Mouse (Mus musculus) inflammation-experienced regulatory T-cells, adult 6 months (primary cell): Measurements from ENCODE around the gene Sebox. TPM values are rescaled to one million over a fixed set of nuclear protein-coding genes. Genes with fewer than 3 reads are reported as not detected.
A peak's percentile ranks its signal among the peaks of the same experiment; 100 is the strongest.
"Not testable (repeated sequence)": the region's sequence is repeated elsewhere in the genome, so short reads cannot be mapped to it uniquely, and the experiment has no call there.

Experiments used
- ATAC-seq: one replicate; pipeline ENCODE4 v1.8.0; 2017
- polyA plus RNA-seq, 3 experiments: library from polyadenylated mRNA; unstranded; fragments of 100-300 nt; shearing (Covaris generic); gene quantifications; one replicate each; pipeline ENCODE4 v1.2.1; 2017

Sebox gene
- polyA plus RNA-seq, 3 experiments from 2014 or later = not detected

- peak; percentile 97 for ATAC-seq
These were observed 5.4 kb upstream of the Sebox start, which contains the start of gene Sarm1 for GRCm38 (mm10) chr11:78497544-78498522. Sarm1 (minus strand) TSS chr11:78497754.

DNA sequence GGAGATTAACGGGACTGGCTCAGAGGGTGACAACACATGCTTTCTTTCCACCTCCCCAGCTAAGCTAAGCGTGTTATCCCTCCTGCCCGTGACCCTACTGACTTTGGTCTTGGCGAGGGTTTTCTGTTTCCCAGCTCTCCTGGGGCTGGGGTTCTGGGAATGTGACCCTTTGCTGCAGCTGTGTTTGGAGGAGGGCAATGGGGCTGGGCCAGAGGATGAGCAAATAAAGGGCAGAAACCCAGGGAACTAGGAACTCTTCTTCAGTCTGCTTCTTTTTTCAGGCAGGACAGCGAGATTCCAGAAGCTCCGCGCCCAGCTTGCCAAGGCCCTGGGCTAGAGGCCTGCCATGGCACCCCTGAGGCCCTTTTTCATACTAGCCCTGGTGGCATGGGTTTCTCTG lies 4.2 kb upstream of the Sebox start, which contains the start of gene Vtn:
Vtn (plus strand) TSS at position 88 of the 400 bp plus-strand sequence.
- no peak for ATAC-seq

DNA sequence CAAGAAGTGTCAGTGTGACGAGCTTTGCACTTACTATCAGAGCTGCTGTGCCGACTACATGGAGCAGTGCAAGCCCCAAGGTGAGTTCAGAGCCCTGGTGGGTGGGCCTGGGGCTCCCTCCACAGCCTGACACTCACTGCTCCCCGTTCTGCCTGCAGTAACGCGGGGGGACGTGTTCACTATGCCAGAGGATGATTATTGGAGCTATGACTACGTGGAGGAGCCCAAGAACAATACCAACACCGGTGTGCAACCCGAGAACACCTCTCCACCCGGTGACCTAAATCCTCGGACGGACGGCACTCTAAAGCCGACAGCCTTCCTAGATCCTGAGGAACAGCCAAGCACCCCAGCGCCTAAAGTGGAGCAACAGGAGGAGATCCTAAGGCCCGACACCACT lies 3.7 kb upstream of the Sebox start:
- no peak for ATAC-seq

DNA sequence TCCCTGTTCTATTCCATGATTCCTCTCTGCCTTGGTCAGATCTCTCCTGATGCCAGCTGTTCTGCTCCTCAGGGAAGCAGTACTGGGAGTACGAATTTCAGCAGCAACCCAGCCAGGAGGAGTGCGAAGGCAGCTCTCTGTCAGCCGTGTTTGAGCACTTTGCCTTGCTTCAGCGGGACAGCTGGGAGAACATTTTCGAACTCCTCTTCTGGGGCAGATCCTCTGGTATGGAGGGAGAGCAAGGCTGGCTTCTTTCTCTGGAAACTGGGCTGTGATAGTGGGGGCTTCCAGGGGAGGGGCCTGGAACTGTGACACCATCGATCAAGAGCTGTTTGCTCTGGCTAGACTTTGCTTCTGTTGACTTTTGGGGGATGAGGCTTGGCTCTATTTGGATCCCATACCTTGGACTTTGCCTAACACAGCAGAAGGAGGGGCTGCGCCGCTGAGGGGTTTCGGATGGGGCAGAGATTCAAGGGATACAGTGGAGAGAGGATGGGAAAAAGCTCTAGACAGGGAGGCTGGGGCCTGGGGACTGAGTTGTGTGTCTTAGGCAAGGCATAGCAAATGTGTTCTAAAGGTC lies 2.5 kb upstream of the Sebox start:
- ATAC-seq = no peak

GRCm38 (mm10) chr11:78501529-78501928 lies 1.7 kb upstream of the Sebox start:
- no peak for ATAC-seq

DNA sequence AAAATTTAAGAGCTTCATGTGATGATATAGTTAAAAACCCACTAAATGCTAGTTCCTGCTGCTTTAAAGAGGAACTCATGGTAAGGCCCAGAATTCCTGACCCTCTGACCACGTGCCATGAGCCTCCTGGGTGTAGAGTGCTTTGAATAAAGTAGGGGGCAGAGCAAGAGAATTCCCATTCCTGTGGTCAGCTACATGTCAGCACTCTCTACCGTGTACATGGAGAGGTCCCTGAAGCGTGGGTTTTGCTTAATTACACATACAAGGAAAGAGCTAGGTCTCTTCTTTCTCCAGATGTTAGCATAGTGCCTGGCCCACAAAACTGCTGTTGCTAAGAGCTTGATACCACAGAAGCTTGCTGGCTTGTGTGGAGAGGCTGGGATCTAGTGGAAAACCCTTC lies 2.2 kb downstream of the Sebox start:
- ATAC-seq = no peak

DNA sequence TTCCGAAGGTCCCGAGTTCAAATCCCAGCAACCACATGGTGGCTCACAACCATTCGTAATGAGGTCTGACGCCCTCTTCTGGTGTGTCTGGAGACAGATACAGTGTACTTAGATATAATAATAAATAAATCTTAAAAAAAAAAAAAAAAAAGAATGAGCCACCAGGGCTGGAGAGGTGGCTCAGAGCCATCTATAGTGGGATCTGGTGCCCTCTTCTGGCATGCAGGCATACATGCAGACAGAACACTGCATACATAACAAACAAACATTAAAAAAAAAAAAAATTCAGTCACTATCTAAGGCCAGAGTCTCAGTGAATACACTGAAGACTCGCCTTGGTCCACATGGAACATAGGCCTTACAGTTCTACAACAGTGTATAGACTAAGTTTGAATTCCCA lies 5.9 kb downstream of the Sebox start:
- ATAC-seq = no peak

- peak; percentile 92 for ATAC-seq
These were observed 9.0 kb downstream of the Sebox start, which contains the start of the genes Tmem199 and Poldip2 for GRCm38 (mm10) chr11:78512025-78512957. Tmem199 (minus strand) TSS chr11:78512172. Poldip2 (plus strand) TSS chr11:78512193.

DNA sequence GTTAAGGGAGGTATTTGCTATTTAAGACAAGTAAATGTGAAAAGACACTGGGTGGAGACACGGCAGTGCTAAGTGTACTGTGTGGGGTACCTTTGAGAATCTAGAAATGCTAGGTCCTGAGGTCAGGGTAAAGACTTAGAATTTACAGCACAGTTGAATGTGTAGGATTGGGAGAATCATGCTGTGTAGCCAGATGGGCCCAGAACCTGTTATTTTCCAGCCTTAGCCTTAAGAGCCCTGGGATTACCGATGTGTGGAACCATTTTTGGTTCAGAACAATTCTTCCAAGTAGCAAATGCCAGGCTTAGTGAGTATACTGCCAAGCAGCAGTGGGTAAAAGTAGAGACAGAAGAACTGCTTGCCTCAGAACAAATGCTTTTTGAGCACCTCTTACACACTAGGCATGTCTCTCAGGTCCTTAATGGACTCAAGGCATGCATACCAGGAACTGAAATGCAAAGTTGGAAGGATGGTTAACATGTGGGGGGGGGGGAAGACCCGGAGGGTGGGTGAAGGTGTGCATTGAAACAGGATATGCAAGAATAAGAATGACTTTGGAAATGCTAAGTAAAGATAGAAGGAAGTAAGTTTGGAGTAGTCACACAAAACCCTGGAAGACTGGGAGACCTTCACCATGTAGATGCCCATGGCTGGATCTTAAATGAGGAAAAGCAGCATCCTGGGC lies 10.0 kb downstream of the Sebox start:
- ATAC-seq = no peak

DNA sequence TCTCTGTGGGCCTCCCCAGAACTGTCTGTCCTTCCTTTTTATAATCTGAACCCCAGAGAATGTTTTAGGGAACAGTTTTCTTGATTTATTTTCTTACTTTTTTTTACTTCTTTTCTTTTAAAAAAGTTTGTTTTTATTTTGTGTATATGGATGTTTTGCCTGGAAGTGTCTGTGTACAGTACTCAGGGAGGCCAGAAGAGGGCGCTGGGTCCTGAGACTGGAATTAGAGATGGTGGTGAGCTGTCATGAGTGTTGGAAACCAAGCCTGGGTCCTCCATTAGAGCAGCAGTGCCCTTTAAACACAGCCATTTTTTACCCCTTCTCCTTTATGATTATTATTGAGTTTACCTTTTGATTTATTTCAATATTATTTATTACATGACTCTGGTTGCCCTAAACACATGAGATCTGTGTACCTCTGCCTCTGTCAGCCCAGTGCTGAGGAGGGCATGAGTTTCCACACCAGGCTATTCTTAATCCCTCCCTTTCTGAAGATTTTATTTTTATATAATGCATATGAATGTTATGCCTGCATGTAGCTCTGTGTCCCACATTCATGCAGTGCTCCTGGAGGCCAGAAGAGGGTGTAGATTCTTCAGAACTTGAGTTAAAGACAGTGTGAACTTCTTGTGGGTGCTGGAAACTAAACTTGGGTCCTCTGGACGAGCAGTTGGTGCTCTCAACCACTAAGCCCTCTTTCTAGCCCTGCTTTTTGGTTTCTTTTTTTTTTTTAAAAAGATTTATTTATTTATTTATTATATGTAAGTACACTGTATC lies 12.5 kb downstream of the Sebox start:
- ATAC-seq = no peak

DNA sequence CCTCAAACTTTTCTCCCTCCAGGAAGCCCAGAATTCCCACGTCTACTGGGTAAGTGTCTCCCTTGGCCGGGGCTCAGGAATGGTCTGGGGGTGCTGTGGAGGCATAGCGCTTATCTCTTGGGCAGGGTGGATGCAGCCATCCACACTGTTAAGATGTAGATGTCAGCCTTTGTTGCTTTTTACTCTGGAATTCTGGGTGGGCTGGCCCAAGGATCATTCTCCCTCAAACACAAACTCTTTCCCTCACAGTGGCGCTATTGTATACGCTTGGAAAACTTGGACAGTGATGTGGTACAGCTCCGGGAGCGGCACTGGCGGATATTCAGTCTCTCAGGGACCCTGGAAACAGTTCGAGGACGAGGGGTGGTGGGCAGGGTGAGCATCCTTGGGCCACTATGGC lies 15.7 kb downstream of the Sebox start:
- no peak for ATAC-seq

DNA sequence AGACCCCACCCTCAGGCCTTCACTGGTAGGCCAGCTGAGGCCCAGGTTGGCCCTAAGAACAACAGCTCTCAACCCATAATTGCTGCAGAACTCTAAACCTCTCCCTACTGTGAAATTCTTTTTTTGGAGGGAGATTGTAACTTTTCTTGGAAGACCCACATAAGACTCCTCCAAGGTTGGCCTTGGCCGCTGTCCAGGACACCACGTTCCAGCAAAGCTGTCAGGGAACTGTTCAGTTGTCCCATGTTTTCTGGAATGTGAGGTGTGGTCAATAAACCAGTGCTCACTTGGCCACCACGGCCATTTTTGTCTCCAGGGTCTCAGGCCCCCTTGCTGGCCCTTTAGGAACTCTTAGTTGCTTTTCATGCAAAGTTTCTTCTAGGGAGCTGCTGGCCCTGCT lies 18.6 kb downstream of the Sebox start:
- no peak for ATAC-seq

DNA sequence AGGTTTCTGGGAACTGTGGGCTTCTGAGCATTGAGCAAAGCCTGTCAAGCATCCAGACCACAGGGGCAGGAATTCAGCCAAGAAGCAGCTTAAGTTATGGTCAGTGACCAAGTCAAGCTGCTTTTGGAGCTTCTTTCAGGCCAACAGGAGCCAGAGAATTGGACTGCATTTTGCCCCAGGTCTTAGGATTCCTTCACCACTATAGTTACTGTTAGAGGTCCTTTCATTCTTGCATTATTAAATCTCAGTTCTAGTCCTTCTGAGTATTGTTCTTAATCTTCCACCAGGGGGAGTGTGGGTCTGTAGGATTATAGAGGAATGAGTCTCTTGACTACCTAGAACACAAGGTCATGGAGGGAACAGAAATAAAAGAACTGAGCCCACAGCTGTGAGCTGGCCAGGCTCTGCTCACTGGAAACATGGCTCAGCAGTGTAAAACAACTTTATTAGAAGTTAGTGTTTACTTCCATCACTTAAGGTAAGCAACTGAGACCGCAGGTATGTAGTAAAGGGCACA lies 19.3 kb downstream of the Sebox start:
- ATAC-seq = no peak

GRCm38 (mm10) chr11:78523241-78523955 lies 20.2 kb downstream of the Sebox start:
- no peak for ATAC-seq

GRCm38 (mm10) chr11:78524838-78525237 lies 21.6 kb downstream of the Sebox start:
- ATAC-seq = no peak

GRCm38 (mm10) chr11:78528714-78529113 lies 25.5 kb downstream of the Sebox start:
- ATAC-seq = no peak

GRCm38 (mm10) chr11:78530001-78530400 lies 26.8 kb downstream of the Sebox start:
- ATAC-seq = no peak

DNA sequence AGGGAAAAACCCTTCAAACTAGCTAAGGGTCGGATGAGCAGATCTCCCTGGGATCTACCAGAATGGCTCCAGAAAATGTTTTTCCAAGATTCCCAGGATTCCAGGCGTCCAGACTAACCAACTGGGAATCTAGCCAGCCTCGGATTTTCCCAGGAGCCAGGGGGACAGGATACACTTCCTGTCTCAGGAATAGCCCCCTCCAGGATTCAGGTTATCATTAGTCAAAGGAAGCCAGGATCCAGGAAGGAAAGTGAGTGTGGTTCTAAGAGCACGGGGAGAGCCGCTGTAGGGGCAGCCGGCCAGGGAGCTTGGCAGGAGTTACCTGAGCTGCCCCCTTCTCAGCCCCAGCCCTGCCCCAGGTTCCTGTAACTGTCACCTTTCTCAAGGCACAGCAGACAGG lies 27.8 kb downstream of the Sebox start:
- ATAC-seq = no peak

DNA sequence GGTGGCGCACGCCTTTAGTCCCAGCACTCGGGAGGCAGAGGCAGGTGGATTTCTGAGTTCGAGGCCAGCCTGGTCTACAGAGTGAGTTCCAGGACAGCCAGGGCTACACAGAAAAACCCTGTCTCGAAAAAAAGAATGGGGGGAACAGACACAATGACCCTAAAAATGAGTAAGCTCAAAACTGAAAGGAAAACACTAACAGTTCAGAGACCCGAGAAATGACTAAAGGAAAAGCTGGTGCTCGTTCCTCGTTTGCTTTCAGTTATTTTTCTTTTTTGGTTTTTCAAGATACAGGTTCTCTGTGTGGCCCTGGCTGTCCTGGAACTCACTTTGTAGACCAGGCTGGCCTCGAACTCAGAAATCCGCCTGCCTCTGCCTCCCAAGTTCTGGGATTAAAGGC lies 28.3 kb downstream of the Sebox start:
- ATAC-seq = not testable (repeated sequence)

DNA sequence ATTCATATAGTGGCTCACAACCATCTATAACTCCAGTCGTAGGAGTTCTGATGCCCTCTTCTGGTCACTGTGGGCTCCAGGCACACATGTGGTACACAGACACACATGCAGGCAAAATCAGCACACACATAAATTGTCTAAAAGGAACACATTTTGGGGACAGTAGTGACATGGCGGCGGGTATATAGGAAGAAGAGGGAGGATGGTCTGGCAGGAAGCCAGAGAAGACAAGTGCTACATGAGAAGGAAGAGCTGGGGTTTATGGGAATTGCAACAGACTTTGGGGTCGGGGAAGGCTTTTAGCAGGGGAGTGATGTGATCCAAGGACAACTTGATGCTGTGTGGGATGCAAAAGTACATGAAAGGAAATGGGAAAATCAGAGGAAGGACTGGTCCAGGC lies 31.3 kb downstream of the Sebox start:
- ATAC-seq = no peak
